Mouse (Mus musculus) adrenal gland, postnatal 0 days (tissue): ENCODE measurements around the gene Zfp280d. TPM values are rescaled to one million over a fixed set of nuclear protein-coding genes. Genes with fewer than 3 reads are reported as not detected.

Experiments
- polyA plus RNA-seq: library from polyadenylated mRNA; unstranded; fragments of >200 nt; fragmentation: Nextera tagmentation; extraction: Ambion mirVana; gene quantifications from 2 replicates; pipeline ENCODE4 v1.2.1, GENCODE M21; 2015

Zfp280d gene
- polyA plus RNA-seq, result 17.4 and 25.6 TPM in 2 replicates

DNA sequence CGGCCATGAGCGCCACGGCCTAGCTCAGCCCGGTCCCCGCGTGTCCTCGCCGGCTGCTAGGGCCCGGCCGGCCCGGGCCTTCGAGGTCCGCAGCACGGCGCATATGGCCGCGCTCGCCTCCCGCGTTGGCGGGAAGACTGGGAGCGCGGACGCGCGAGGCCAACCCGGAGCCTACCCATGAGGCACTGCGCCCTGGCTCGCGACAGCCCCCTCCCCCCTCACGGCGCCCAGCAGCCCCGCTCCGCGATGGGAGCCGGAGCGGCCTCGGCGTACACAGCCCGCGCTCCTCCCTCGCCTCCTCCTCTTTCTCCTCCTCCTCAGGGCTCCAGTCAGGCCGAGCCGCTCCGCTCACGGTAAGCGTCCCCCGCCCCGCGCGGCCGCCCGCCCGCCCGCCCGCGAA, at the start of gene Zfp280d:
Gene Zfp280d (plus strand): TSS at position 184 of the 400 bp plus-strand sequence.

Other genes with a start within 250 kb of the Zfp280d start
- gene Tcf12, start 163.0 kb upstream of the Zfp280d start, polyA plus RNA-seq, result 20.6 and 29.5 TPM in 2 replicates
- gene Mns1, start 163.2 kb downstream of the Zfp280d start, polyA plus RNA-seq, result 13.8 and 16.7 TPM in 2 replicates
- gene Tex9, start 217.4 kb downstream of the Zfp280d start, polyA plus RNA-seq, result 16.4 and 17.0 TPM in 2 replicates